Mouse (Mus musculus) activated CD4-positive, CD25-positive, alpha-beta regulatory T cell, adult 4 months (primary cell): ENCODE data around the gene Fcmr. TPM values are rescaled to one million over a fixed set of nuclear protein-coding genes. Genes with fewer than 3 reads are reported as not detected.

Source experiments
- ATAC-seq: one replicate; pipeline ENCODE4 v1.8.0; 2017
- polyA plus RNA-seq, 2 experiments: library from polyadenylated mRNA; unstranded; fragments of 100-300 nt; shearing (Covaris generic); gene quantifications; one replicate each; pipeline ENCODE4 v1.2.1; 2017

Gene Fcmr
- 1 to 10 TPM in 1 of 2 experiments, under 1 TPM in 1; 0.56 to 6.0 TPM for polyA plus RNA-seq

GRCm38 (mm10) chr1:130865541-130866221 lies at the start of gene Fcmr:
Fcmr (plus strand) TSS chr1:130865669.
- ATAC-seq, result no peak

GRCm38 (mm10) chr1:130819737-130820136 lies 45.7 kb upstream of the Fcmr start:
- ATAC-seq, result no peak

- peak; percentile 43 for ATAC-seq
These were observed 44.9 kb upstream of the Fcmr start for GRCm38 (mm10) chr1:130820316-130821148.

GRCm38 (mm10) chr1:130821149-130821471 lies 44.4 kb upstream of the Fcmr start:
- ATAC-seq, result no peak

GRCm38 (mm10) chr1:130821911-130822625 lies 43.4 kb upstream of the Fcmr start:
- ATAC-seq, result no peak

GRCm38 (mm10) chr1:130826448-130826847 lies 39.0 kb upstream of the Fcmr start, which contains the start of gene Pigr:
Pigr (plus strand) TSS chr1:130826684.
- no peak for ATAC-seq

GRCm38 (mm10) chr1:130828656-130829055 lies 36.8 kb upstream of the Fcmr start:
- no peak for ATAC-seq

GRCm38 (mm10) chr1:130829906-130830830 lies 35.3 kb upstream of the Fcmr start:
- ATAC-seq, result no peak

- no peak for ATAC-seq
These were observed 33.0 kb upstream of the Fcmr start for GRCm38 (mm10) chr1:130832230-130833149.

- no peak for ATAC-seq
These were observed 30.1 kb upstream of the Fcmr start for GRCm38 (mm10) chr1:130835161-130835936.

- peak; percentile 69 for ATAC-seq
These were observed 27.2 kb upstream of the Fcmr start for GRCm38 (mm10) chr1:130838288-130838687.

- no peak for ATAC-seq
These were observed 24.7 kb upstream of the Fcmr start for GRCm38 (mm10) chr1:130840599-130841379.

GRCm38 (mm10) chr1:130841621-130842020 lies 23.8 kb upstream of the Fcmr start:
- no peak for ATAC-seq

GRCm38 (mm10) chr1:130844516-130844915 lies 21.0 kb upstream of the Fcmr start:
- no peak for ATAC-seq

GRCm38 (mm10) chr1:130849530-130850214 lies 15.8 kb upstream of the Fcmr start:
- no peak for ATAC-seq

- peak; percentile 69 for ATAC-seq
These were observed 15.1 kb upstream of the Fcmr start for GRCm38 (mm10) chr1:130850405-130850804.

- no peak for ATAC-seq
These were observed 10.7 kb upstream of the Fcmr start for GRCm38 (mm10) chr1:130854819-130855218.

- ATAC-seq, result no peak
These were observed 9.7 kb upstream of the Fcmr start for GRCm38 (mm10) chr1:130855723-130856122.

GRCm38 (mm10) chr1:130857456-130857855 lies 8.0 kb upstream of the Fcmr start:
- no peak for ATAC-seq
